Mouse (Mus musculus): Measurements from ENCODE around the gene Mfap4. TPM values are rescaled to one million over a fixed set of nuclear protein-coding genes. Genes with fewer than 3 reads are reported as not detected.

Mfap4 gene
- not detected in 4 replicates for total RNA-seq (2023; ENCODE audit: inconsistent age)

DNA sequence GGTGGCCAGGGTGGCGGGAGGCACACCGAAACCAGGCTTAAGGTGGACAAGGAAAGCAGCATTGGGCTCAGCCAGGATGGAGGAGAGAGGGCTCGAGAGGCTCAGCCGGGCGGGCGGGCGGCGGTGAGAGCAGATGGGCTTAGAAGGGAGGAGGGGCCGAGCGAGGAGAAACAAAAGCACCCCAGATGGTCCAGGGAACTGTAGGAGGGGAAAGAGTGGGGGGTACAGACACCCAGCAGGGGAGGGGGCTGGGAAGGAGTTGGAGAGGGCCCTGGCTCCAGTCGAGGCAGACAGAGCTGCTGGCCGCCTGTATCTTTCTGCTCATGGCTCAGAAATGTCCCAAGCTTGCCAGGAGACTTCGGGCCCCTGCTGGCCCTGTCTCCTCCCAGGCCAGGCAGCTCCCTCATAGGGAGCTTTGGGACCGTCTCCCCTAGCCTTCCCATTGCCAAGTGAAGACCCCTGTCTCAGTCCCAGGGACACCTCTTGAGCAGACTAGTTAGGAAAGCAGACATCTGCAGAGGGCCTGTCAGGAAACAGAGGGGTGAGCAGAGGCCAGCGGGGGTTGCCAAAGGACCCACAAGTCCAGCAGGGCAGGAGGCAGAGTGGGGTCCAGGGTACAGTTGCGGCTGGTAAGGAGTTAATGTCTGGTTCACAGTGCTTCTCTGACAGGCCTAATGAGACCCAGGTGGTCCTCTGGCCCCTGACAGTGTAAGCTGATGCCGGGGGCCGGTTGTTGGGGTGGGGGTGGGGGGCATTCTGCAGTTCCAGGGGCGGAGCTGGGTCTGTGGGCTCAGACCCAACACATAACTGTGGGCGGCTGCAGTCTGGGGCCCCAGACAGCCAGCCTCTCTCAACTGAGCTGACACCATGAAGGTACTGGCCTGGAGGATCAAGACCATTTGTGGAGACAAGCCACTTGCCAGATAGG, at the start of gene Mfap4:
Gene Mfap4 (plus strand): TSS at position 819 of the 928 bp plus-strand sequence.

DNA sequence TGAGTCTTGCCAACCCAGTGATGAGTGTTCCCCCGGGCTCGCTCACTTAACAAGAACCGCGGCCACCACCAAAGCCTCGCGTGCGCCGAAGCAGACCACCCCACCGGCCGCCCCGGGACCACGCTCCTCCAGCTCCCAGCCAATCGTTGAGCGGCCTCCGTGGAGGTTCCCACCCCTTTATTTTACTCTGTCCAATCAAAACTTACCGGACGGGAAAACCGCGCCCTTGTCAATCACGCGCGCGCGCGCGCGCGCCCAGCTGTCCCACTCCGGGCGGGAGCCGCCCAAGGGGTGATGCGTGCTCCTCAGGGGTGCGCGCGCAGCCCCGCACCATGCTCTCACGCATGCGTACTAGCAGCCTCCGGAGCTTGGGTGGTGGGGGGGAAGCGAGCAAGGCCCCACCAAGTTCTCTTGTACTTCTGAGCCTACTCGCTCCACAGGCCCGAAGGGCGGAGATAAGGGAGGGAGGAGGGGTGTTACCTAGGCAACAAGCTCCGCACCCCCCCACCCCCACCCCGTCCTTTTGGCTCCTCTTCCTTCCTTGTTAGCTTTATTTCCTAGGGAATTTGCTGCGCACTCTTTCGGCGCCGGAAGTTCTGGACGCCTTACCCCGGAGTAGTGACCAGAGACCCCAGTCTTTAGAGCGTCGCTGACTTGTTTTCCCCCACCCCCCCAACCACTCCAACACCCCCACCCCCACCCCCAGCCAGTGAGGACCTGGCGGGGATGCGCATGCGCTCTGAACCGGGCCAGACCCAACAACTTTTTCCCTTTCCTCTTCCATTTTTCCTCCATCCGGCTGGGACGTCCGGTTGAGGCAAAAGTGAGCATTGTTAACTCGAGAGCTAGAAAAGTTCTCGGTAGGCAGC, 9.1 kb downstream of the Mfap4 start, which contains the start of gene Mapk7:
Gene Mapk7 (minus strand): TSS at position 278 of the 869 bp plus-strand sequence.

DNA sequence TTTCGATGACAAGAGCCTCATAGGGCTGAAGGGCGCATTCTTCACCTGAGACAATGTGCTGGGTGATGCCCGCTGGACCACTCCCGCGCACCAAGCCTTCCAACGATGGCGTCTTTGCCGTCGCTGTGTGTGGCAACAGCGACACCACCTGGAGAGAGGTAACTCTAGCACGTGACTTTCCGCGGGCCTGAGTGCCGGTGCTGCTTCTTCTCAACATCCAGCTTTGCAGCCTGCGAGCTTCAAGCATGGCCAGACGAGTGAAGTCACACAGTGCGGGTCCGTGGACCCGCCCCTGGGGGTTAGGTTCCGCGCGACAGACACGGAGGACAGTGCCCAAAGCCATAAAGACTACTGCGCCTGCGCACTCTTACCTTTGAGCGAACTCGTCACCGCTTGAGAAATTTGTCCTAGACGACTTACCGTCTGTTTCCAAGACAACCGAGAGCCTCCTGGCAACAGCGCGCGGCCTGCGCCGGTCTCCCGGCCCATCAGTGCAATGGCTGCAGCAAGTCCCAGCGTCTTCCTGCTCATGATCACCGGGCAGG, 19.6 kb downstream of the Mfap4 start, which contains the start of gene B9d1:
Gene B9d1 (plus strand): TSS at position 432 of the 545 bp plus-strand sequence.

Other genes with a start within 250 kb of the Mfap4 start
- 44.6 to 50.7 TPM (median 48.5 TPM) in 4 replicates for gene Aldh3a2, start 218.0 kb upstream of the Mfap4 start, total RNA-seq (2023; ENCODE audit: inconsistent age)
- not detected in 4 replicates for gene Slc47a2, start 142.6 kb upstream of the Mfap4 start, total RNA-seq (2023; ENCODE audit: inconsistent age)
- not detected in 4 replicates for gene Slc47a1, start 107.1 kb upstream of the Mfap4 start, total RNA-seq (2023; ENCODE audit: inconsistent age)
- gene Rnf112, start 31.3 kb upstream of the Mfap4 start, total RNA-seq (2023; ENCODE audit: inconsistent age), result not detected in 4 replicates
- gene Mapk7, start 9.0 kb downstream of the Mfap4 start, total RNA-seq (2023; ENCODE audit: inconsistent age), result 23.1 to 26.2 TPM (median 25.5 TPM) in 4 replicates
- 0.93 to 1.6 TPM in 2 of 4 replicates, not detected in the others for gene B9d1, start 19.7 kb downstream of the Mfap4 start, total RNA-seq (2023; ENCODE audit: inconsistent age)
- gene Epn2, start 94.3 kb downstream of the Mfap4 start, total RNA-seq (2023; ENCODE audit: inconsistent age), result 3.2 to 8.6 TPM (median 5.8 TPM) in 4 replicates
- gene Grap, start 167.8 kb downstream of the Mfap4 start, total RNA-seq (2023; ENCODE audit: inconsistent age), result 246 to 292 TPM (median 254 TPM) in 4 replicates
- 4.4 to 6.0 TPM (median 4.9 TPM) in 4 replicates for gene Fam83g, start 198.7 kb downstream of the Mfap4 start, total RNA-seq (2023; ENCODE audit: inconsistent age)
- 0.27 TPM in 1 of 4 replicates, not detected in the others for gene Slc5a10, start 235.4 kb downstream of the Mfap4 start, total RNA-seq (2023; ENCODE audit: inconsistent age)